Mouse (Mus musculus) adrenal gland (tissue): ENCODE data around the gene Dmrtc2.
"Not testable (repeated sequence)": the region's sequence is repeated elsewhere in the genome, so short reads cannot be mapped to it uniquely, and the experiment has no call there.

Experiments used
- intact Hi-C: fragments of 180-260 bp; cut with DNase I; formaldehyde crosslinking; loops from one replicate; pipeline ENCODE4 v1.15.1; 2025

The Dmrtc2 gene

DNA sequence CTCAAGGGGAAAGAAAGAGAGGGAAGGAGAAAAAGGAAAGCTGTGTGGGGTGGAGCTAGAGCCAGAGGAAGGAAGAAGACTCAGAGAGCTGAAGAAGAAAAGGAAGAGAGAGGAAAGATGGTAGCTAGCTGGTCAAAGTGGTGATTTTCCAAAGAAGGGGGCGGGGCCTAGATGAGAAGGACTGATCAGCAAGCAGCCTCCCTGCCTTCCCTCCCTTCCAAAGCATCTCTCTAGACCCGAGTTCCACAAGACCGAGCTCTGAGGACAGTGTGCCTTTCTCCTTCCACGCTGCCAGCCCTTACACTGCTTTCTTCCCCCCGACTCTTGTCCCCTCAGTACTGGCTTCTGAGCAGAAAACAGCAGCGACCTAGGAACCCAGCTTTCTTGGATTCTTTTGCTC lies 5.7 kb upstream of the Dmrtc2 start:
- intact Hi-C loops: no loop called here

DNA sequence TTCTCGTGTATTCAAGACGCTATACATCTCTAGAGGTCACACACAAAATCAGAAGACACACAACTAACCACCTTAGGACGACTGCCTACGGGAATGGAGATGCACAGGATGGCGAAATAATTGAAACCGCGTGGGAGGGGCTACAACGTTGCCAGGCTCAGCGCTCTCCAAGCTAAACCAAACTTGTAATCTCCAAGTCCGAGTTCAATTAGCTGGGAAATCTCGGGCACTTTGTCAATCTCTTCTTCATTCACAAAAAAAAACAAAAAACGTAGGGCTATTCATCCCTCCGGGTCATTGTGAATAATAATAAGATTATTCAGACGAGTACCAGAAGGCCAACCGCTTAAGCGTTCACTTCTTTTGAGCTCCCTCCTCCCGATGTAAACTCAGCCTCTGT lies 777 bp upstream of the Dmrtc2 start:
- intact Hi-C loops: no loop called here

DNA sequence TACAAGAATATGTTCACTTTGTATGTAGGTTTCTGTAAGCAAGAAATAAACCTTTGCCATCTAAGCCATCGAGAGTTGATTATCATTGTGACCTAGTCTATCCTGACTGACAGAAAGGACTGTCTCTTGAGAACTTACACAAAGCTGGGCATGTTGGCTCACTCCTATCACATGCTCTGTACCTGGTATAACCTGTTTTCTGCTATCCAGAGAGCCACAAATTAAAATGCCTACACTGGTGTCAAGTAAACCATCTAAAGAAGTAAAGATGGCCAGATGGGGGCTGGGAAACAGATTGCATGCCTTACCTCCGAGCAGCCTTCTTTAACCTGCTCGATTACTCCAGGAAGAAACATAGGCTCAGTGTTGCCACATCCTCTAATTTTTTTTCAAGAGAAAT lies 7.7 kb downstream of the Dmrtc2 start:
- intact Hi-C loops: loop anchor here (5.0 kb wide), 1 partner anchor 55 kb away; no protein-coding TSS in a partner anchor

GRCm38 (mm10) chr7:24879620-24880019 lies 9.8 kb downstream of the Dmrtc2 start:
- intact Hi-C loops: loop anchor here (5.0 kb wide), 1 partner anchor 57 kb away; no protein-coding TSS in a partner anchor

DNA sequence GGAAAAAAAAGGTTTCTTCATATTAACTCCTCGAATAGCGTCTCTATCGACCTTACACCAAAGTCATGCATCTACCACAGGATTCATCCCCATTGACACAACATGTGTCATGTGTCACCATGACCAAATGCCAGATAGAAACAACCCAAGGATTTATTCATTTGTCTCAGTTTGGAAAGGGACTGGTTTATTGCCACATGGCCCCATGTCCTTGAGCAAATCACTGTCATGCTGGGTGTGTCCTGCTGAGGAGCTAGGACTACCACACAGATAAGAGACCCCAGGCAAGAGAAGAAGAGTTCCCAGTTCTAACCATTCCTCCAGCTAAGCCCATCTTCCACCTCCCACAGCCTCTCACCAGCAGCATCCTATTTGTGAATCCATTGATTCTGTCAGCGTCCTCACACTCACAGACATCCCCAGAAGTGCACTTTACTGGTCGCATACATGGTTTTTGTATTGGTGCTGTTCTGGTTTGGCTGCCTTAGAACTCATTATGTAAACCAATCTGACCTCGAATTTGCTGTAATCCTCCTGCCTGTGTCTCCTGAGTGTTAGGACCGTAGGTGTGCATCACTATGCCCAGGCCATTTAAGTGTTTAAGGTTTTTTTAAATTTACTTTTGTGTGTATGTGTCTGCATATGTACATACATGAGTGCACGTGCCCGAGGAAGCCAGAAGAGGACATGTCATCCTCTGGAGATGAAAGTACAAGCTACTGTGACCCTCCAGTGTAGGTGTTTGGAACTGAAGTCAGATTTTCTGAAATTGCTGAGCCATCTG lies 12.8 kb downstream of the Dmrtc2 start:
- intact Hi-C loops: no loop called here

DNA sequence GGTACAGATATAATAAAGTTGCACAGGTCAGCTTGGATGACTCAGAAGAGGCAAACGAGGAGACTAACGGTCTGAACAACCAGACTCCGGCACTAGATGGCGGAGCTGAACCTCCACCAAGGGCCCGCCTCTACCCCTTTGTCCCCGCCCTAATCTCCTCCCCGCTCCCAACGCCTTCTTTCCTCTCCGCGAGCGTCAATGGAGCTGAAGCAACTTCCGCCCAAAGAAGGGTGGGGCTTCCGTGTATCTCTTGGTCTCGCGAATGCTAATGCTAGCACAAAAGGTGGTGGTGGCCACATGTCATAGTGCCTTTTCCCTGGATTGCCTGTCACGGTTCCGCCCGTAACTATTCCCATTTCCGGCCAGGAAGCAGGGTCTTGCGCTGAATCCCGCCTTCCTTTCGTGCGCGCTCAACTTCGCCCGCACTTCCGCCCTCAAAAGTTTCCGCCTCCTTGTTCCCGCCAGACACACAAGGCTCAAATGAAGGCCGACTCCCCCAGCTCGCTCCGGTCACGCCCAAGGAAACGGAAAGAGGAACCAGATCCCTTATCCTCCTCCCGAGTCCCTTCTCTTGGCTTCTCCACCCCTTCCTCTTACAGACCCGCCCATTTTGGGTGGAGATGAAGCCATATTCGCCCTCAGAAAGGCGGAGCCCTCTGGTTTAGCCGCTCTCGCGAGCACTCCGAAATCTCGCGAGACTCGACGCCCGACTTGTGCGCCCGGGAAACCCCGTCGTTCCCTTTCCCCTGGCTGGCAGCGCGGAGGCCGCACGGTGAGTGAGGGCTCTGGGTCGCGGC lies 14.2 kb downstream of the Dmrtc2 start, which contains the start of gene Rps19:
Gene Rps19 (plus strand): TSS at position 476 of the 797 bp plus-strand sequence.
- intact Hi-C loops: no loop called here

GRCm38 (mm10) chr7:24884693-24885291 lies 14.9 kb downstream of the Dmrtc2 start:
- intact Hi-C loops: no loop called here

GRCm38 (mm10) chr7:24885468-24886307 lies 15.8 kb downstream of the Dmrtc2 start:
- intact Hi-C loops: no loop called here

- intact Hi-C loops: no loop called here
These were observed 16.4 kb downstream of the Dmrtc2 start for GRCm38 (mm10) chr7:24886308-24886633.

- intact Hi-C loops: no loop called here
These were observed 17.2 kb downstream of the Dmrtc2 start for GRCm38 (mm10) chr7:24887096-24887495.

DNA sequence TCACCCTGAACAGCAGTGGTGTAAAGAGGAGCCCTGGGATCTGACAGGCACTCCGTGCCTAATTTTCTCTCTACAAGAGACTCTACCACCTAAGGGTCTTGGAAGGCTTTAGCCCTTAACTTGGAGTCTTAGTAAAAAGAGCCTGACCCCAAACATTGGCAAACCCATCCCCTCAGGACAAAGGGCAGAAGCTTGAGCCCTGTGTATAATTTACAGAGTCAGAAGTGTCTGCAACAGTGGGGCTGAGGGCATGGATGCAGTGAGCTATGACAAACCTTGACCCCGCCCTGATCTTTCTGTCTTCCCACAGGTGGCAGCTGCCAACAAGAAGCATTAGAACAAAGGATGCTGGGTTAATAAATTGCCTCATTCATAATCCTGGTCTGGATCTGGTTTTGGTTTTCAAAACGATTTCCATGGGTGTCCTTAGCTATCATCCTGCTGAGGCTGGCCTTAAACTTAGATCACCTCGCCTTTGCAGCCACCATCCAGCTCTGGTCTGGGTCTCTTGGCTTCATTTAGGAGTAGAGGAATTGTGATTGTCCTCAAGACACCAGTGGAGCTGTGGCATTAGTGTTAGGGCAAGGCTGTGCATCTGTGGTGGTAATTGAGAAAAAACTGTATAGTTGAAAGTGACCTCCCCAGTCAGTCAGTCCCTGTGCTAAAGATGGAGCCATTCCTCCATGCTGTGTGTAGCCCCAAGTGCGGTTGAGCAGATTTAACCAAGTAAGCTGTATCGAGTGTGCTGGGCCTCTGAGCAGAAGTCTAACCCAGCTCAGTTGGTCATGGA lies 19.8 kb downstream of the Dmrtc2 start:
- intact Hi-C loops: loop anchor here (2.0 to 5.0 kb wide), 3 partner anchors 15 to 75 kb away; no protein-coding TSS in a partner anchor

- intact Hi-C loops: loop anchor here (2.0 to 5.0 kb wide), 3 partner anchors 14 to 74 kb away; no protein-coding TSS in a partner anchor
These were observed 20.7 kb downstream of the Dmrtc2 start for GRCm38 (mm10) chr7:24890281-24891216.

DNA sequence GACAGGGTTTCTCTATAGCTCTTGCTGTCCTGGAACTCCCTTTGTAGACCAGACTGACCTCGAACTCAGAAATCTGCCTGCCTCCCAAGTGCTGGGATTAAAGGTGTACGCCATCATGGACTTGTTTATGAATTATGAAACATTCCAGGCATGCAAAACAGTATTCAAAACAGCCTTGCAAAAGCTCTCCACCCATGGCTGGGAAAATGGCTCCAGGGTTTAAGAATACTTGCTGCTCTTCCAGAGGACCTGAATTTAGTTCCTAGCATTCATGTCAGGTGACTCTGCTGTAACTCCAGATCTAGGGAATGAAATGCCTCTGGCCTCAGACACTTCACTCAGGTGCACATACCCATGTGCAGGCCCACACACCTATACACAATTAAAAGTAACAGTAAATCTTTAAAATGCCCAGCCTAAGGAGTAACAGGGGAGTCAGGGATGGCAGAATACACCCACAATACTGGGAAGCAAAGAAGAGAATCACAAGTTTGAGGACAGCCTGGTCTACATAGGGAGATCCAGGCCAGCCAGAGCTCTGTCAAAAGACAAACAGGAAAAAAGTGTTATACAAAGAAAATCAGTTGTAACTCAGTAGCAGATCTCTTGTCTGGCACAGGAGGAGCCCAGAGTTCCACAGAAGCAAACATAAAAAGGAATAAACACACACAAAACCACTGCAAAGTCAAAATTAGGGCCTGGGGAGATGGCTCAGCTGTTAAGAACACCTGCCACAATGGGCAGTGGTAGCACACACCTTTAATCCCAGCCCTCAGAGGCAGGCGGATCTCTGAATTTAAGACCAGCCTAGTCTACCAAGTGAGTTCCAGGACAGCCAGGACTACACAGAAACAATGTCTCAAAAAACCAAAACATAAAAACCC lies 21.6 kb downstream of the Dmrtc2 start:
- intact Hi-C loops: loop anchor here (2.0 to 5.0 kb wide), 3 partner anchors 13 to 73 kb away; no protein-coding TSS in a partner anchor

DNA sequence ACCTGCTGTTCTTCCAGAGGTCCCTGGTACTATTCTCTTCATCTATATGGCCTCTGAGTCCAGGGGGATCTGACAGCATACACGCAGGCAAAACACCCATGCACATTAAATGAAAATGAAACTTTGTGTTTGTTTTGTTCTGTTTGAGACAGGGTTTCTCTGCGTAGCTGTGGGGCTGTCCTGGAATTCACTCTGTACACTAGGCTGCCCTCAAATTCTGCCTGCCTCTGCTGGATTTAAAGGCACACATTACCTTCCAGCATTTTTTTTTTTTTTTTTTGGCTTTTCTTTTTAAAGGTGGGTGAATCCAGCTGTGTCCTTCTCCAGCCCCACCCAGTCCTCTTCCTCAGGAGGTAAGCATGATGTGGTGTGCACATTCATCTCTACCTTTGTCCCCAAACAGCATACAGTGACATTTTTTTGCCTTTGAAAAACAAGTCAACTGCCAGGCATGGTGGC lies 22.3 kb downstream of the Dmrtc2 start:
- intact Hi-C loops: loop anchor here (5.0 kb wide), 1 partner anchor 55 kb away; no protein-coding TSS in a partner anchor

DNA sequence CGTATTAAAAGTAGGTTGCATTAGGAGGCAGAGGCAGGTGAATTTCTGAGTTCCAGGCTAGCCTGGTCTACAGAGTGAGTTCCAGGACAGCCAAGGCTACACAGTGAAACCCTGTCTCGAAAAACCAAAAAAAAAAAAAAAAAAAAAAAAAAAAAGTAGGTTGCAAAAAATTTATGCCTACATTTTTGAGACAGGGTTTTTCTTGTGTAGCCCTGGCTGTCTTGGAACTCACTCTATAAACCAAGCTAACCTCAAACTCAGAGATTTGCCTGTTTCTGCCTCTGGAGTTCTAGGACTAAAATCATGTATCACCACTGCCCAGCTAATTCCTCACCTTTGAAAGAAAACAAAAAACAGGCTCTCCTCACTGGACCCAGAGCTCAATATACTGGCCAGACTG lies 25.9 kb downstream of the Dmrtc2 start:
- intact Hi-C loops: not testable (repeated sequence)

DNA sequence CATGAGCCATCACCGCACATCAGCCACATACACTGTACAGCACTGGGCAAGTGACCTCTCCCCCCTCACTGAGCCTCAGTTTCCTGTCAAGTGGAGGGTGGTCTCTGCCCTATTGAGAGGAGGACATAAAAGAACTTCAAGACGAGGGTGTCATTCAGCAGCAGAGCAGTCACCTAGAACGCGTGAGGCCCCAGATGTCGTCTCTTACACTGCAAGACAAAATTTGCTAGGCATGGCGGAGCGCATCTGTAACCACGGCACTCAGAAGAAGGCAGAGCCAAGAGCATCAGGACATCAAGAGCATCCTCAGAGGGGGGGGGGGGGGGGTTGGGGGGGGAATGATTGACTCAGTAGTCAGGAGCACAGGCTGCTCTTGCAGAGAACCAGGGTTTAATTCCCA lies 26.4 kb downstream of the Dmrtc2 start:
- intact Hi-C loops: no loop called here

- intact Hi-C loops: no loop called here
These were observed 27.4 kb downstream of the Dmrtc2 start, which contains the start of gene Cd79a for GRCm38 (mm10) chr7:24897224-24897623. Gene Cd79a, plus strand, starts transcription at chr7:24897381.

- intact Hi-C loops: no loop called here
These were observed 28.1 kb downstream of the Dmrtc2 start for GRCm38 (mm10) chr7:24897959-24898358.
